Mouse (Mus musculus): ENCODE measurements around the gene Cracr2a.
"Not testable (repeated sequence)": the region's sequence is repeated elsewhere in the genome, so short reads cannot be mapped to it uniquely, and the experiment has no call there.

Cracr2a gene

DNA sequence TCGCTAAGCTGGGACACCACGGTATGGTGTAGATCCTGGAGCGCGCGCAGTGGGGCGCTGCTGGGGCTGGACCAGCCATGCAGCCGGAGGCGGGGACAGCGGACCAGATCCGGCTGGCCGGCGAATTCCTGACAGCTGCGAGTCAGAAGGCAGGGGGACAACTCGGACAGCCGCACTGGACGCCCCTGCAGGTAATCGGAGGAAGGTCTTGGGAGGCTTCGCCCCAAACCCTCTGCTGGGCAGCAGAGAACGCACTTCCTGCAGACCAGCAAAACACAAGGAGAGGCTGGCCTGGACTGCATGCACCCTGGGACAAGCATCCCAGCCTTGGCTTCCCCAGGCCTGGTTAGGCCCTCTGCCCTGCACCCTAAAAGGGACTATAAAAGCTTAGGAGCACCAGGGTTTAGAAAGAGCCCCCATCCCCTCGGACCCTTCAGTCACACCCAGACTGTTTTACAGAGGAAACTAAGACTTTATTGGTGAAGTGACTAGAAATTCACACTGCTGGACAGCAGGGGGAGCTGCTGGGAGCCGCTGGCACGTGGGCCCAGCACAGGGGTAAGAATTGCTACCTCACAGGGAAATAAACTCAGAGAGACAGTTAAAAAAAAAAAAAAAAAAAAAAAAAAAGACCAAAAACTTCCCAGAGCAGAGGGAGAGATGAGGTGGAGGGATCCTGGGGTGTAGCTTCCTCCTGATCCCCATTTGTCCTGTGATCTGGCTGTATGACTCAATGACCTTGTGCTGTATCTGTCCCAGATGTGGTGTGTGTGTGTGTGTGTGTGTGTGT is at the start of gene Cracr2a:
Gene Cracr2a (plus strand): TSS at position 108 of the 790 bp plus-strand sequence.
- DNase-seq (ENCODE audit: low read depth, low spot score): peak; percentile 74

DNA sequence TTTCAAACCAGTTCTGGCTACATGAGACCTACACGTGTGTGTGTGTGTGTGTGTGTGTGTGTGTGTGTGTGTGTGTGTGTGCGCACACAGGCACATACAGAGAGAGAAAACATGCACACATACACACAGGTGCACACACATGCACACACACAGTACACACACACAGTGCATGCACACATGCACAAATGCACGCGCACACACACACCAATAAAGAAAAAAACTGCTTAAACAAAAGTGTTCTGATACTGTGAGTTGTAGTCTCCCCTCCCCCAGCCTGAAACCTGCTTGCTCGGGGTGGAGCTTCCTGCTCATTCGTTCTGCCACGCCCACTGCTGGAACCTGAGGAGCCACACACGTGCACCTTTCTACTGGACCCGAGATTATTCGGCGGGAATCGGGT is 47.4 kb upstream of the Cracr2a start:
- DNase-seq (ENCODE audit: low read depth, low spot score): not testable (repeated sequence)

- DNase-seq (ENCODE audit: low read depth, low spot score): no peak
Measured at GRCm38 (mm10) chr6:127521176-127521575, 40.0 kb upstream of the Cracr2a start.

- no peak for DNase-seq (ENCODE audit: low read depth, low spot score)
Measured at GRCm38 (mm10) chr6:127522326-127522725, 38.8 kb upstream of the Cracr2a start.

DNA sequence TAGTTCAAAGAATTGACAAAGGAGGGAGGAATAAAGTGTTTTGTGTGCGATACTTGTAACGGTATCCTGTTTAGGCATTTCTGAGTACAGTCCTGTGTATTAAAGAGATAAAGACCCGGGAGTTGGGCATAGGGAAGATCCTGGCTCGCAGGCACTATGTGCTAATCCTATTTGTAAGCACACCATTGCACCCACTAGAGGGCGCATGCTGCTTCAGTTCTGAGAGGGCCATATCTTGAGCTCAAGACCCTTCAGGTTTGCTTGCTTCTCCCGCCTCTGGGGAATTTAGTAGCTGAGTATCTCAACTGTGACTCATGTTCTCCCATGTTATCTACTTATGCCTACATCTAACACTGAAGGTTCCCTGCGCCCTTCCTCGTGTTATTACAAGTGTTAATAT is 36.7 kb upstream of the Cracr2a start:
- DNase-seq (ENCODE audit: low read depth, low spot score): peak; percentile 67

DNA sequence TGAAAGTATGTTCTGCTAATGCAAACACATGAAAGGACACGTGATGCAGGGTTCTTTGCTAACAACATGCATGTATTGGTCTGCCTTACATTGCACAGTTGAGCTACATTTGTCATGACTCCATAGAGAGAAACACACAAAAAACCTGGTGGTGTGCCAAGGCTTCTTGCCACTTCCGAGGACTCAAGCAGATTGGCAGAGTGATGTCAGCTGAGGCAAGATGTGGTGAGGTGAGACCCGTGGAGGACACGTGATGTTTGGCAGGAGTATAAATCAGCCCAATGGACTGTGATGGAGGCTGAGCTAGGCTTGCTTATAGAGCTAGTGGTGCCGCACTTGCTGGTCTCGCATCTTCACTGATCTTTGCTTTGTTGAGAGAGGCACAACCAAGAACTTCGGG is 32.5 kb upstream of the Cracr2a start:
- DNase-seq (ENCODE audit: low read depth, low spot score): no peak

DNA sequence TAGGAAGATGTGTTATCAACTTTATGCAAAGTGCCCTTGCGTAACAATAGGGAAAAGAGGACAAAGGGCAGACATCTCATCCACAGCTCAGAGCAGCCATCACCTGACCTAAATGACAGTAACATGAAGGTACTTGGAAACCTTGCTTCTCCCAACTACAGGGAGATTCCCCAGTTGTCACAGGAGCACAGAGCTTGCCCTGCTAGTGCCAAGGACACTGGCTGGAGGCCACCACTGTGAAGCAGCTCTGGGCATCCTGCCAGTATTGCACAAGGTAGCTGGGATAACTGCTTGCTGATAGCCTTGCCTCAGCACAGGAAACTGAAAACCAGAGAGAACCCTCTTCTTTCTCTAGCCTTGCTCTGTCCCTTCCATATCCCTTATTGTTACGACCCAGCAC is 31.7 kb upstream of the Cracr2a start:
- no peak for DNase-seq (ENCODE audit: low read depth, low spot score)

- DNase-seq (ENCODE audit: low read depth, low spot score): no peak
Measured at GRCm38 (mm10) chr6:127530206-127530605, 30.9 kb upstream of the Cracr2a start.

- DNase-seq (ENCODE audit: low read depth, low spot score): no peak
Measured at GRCm38 (mm10) chr6:127531412-127532205, 29.5 kb upstream of the Cracr2a start.

- DNase-seq (ENCODE audit: low read depth, low spot score): no peak
Measured at GRCm38 (mm10) chr6:127532304-127532703, 28.8 kb upstream of the Cracr2a start.

DNA sequence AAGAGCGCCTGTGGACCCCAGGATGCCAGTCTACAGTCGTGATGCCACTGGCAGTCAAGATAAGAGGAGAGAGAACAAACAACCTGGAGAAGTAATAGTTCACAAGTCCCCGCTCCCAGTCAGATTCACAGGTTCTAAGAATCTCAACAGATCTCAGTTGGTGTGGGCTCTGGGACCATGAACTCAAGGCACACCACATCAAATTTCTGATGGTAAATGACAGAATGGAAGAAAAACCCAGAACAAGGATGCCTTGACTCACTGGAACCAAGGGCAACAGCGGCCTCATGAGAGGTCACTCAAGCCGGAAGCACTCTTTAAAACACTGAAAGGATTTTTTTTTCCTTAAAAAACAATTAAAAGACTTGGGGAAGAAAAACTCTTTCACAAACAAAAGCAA is 27.4 kb upstream of the Cracr2a start:
- no peak for DNase-seq (ENCODE audit: low read depth, low spot score)

DNA sequence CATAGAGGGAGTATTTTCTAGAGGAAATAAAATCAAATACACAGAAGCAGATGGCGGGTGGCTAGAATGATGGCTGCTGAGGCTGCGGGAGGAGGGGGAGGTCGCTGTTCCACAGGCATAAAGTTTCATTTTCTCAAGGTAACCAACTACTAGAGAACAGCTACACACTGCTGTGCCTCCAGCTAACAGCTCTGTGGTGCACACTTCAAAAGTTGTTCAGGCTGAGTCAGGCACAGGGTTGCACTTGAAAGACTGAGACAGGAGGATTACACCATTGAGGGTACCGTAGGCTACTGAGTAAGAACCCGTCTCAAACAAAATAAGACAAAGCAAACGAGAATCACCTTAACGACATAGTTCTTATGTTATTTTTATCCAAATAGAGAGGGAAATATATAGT is 24.1 kb upstream of the Cracr2a start:
- no peak for DNase-seq (ENCODE audit: low read depth, low spot score)

DNA sequence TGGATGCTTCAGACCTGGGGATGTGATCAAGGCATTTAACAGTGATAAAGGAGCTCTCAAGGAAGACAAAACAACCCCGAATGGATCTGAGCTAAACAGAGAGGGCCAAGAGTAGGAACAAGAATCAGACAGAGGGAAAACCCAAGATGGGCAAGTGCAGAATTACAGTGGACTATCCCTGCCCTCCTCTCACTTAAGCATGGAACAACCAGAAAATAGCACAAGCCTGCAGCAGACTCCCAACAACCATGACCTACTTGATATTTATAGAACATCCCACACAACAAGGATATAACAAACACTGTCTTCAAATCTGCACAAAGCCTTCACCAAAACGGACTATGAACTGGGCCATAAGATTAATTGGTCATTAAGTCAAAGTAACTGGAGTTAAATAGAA is 23.0 kb upstream of the Cracr2a start:
- DNase-seq (ENCODE audit: low read depth, low spot score): no peak

GRCm38 (mm10) chr6:127539226-127539625 is 21.9 kb upstream of the Cracr2a start:
- DNase-seq (ENCODE audit: low read depth, low spot score): no peak

DNA sequence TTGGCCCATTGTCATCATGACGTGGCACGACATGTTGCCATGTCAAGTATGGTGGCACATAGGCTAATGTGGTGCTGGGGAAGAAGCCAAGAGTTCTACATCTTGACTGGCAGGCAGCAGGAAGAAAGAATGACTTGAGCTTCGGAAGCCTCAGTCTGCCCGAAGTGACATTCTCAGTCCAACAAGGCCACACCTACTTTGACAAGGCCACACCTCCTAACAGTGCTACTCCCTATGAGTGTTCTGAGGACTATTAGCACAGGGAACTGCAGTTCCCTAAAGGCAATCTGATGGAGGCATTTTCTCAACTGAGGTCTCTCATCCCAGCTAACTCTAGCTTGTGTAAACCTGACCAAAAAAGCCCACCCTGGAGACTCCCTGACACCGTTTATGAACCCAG is 21.5 kb upstream of the Cracr2a start:
- DNase-seq (ENCODE audit: low read depth, low spot score): no peak

GRCm38 (mm10) chr6:127540517-127540916 is 20.6 kb upstream of the Cracr2a start:
- no peak for DNase-seq (ENCODE audit: low read depth, low spot score)

- DNase-seq (ENCODE audit: low read depth, low spot score): peak; percentile 57
Measured at GRCm38 (mm10) chr6:127541617-127542374, 19.3 kb upstream of the Cracr2a start.

DNA sequence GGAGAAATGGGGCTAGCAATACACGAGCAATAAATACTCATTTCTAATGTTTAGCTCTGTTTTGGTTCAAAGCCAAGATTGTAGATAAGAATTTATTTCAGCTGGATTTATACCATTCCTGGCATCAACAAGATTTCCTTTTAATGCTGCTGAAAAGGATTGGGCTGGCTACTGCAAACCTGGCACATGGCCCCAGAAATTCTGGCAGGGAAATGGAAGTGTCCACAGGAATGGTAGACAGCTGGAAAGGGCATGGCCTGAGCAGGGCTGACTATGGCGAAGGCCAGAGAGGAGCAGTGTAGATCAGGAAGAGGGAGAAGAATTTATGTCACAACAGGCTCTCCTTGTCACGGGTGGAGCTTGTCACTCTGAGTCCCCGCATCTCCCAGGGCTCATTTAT is 14.5 kb upstream of the Cracr2a start:
- DNase-seq (ENCODE audit: low read depth, low spot score): no peak

DNA sequence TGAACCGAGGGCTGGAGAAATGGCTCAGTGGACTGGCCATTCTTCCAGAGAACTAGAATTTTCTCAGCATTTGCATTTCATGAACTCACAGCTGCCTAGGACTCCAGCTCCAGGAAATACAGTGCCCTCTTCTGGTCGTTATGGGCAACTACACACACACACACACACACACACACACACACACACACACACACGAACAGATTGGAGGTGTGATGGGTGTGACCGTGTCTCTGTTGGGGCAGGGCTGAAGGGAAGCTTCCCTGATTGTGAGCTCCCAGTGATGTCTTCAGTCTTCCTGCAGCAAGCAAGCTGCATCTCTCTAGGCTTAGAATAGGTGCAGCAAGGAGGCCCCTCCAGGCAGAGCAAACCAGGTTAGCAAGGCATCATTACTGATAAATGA is 8.2 kb upstream of the Cracr2a start:
- DNase-seq (ENCODE audit: low read depth, low spot score): no peak

- no peak for DNase-seq (ENCODE audit: low read depth, low spot score)
Measured at GRCm38 (mm10) chr6:127555553-127555952, 5.6 kb upstream of the Cracr2a start.

GRCm38 (mm10) chr6:127560872-127561230 is 287 bp upstream of the Cracr2a start:
- no peak for DNase-seq (ENCODE audit: low read depth, low spot score)

- DNase-seq (ENCODE audit: low read depth, low spot score): no peak
Measured at GRCm38 (mm10) chr6:127563511-127563910, 2.4 kb downstream of the Cracr2a start.
